Mouse (Mus musculus) C2C12 (cell line): Measurements from ENCODE around the gene Gm9376. TPM values are rescaled to one million over a fixed set of nuclear protein-coding genes. Genes with fewer than 3 reads are reported as not detected.

Experiments used
- H3K27me3 ChIP-seq: one replicate; pipeline ENCODE4 v1.6.1; 2011; ENCODE audit not compliant: control insufficient read depth, insufficient read depth, insufficient read length
- H3K36me3 ChIP-seq: one replicate; pipeline ENCODE4 v1.6.1; 2011; ENCODE audit not compliant: control insufficient read depth, insufficient read depth
- H3K4me3 ChIP-seq: one replicate; pipeline ENCODE4 v1.5.1; 2011; ENCODE audit warnings: mild to moderate bottlenecking, control low read depth; ENCODE audit not compliant: poor library complexity, insufficient read depth, severe bottlenecking
- H3K79me2 ChIP-seq: one replicate; pipeline ENCODE4 v1.6.1; 2011; ENCODE audit not compliant: control insufficient read depth, insufficient read depth
- H3K79me3 ChIP-seq: one replicate; pipeline ENCODE4 v1.6.1; 2011; ENCODE audit warnings: low read depth, control low read depth
- H3ac ChIP-seq: one replicate; pipeline ENCODE3; 2011; ENCODE audit warnings: low read depth; ENCODE audit not compliant: control insufficient read depth, insufficient read length
- CEBPB ChIP-seq: IDR thresholded peaks from one replicate; pipeline ENCODE4 v1.6.1; 2011; ENCODE audit warnings: low read depth, mild to moderate bottlenecking, control low read depth, moderate library complexity
- CTCF ChIP-seq: IDR thresholded peaks from one replicate; pipeline ENCODE4 v1.5.1; 2011; ENCODE audit not compliant: control insufficient read depth, insufficient read depth, insufficient read length
- FOSL1 ChIP-seq: IDR thresholded peaks from one replicate; pipeline ENCODE4 v1.8.0; 2011; ENCODE audit warnings: mild to moderate bottlenecking, low read length; ENCODE audit not compliant: poor library complexity, insufficient read depth, severe bottlenecking
- MAX ChIP-seq: IDR thresholded peaks from one replicate; pipeline ENCODE4 v1.6.1; 2011; ENCODE audit warnings: mild to moderate bottlenecking, control low read depth
- MYOD1 ChIP-seq: IDR thresholded peaks from one replicate; pipeline ENCODE4 v1.6.1; 2011; ENCODE audit warnings: low read depth; ENCODE audit not compliant: control insufficient read depth, insufficient read length
- MYOG ChIP-seq: IDR thresholded peaks from one replicate; pipeline ENCODE4 v1.6.1; 2011; ENCODE audit not compliant: control insufficient read depth, insufficient read length; ENCODE audit errors: extremely low read depth
- USF1 ChIP-seq: IDR thresholded peaks from one replicate; pipeline ENCODE4 v1.6.1; 2011; ENCODE audit warnings: low read depth, mild to moderate bottlenecking, control low read depth, moderate library complexity
- long read RNA-seq, 2 experiments: library from polyadenylated mRNA; unstranded; transcript quantifications; one replicate each; pipeline ENCODE4 v2.0.0; 2019 to 2020
- polyA plus RNA-seq: library from polyadenylated mRNA; unstranded; fragments of >200 nt; fragmentation: generic; extraction: Trizol; gene quantifications from one replicate; pipeline ENCODE4 v1.2.1, GENCODE M21; 2012; ENCODE audit warnings: missing spikeins

Gm9376 gene
- polyA plus RNA-seq: not detected
- long read RNA-seq, experiment 1: 0 reads
- long read RNA-seq, experiment 2: 0 reads

DNA sequence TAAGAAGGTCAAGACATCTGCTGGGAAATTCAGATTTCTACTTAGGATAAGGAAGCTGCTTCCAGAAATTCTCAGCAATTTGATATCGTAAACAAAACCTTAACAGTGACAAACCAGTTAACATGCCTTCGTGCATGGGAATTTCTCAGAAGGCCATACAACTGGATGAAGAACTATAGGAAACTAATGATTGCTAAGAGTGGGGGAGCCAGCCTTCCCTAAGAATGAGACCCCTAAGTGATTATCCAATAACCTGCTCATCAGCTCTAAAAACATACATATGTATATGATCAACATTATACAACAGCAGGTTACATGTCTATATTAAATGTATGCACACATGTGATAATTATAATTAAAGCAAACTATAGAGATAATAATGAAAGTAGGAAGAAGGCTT lies at the start of gene Gm9376:
TSS of gene Gm9376 (plus strand) at position 301 of the 400 bp plus-strand sequence.
- Histone ChIP-seq H3K4me3 (no peak within 1 kb of the TSS), H3K27me3 (no peaks in the 10 kb centered on the region), H3K79me2 (no peaks in the 10 kb centered on the region), H3K79me3 (no peaks in the 10 kb centered on the region), H3K36me3 (no peaks in the 10 kb centered on the region), H3ac (no peak within 1 kb of the TSS)
- TF ChIP-seq MYOD1 (no peak), CTCF (no peak), USF1 (no peak), FOSL1 (no peak), MYOG (no peak), CEBPB (no peak), MAX (no peak)

GRCm38 (mm10) chr14:118220885-118221284 lies 45.9 kb upstream of the Gm9376 start:
- Histone ChIP-seq H3K79me2 (no peaks in the 10 kb centered on the region), H3K36me3 (no peaks in the 10 kb centered on the region), H3K4me3 (no peak overlapping the region), H3K27me3 (peaks cover 13% of the 10 kb centered on the region), H3K79me3 (no peaks in the 10 kb centered on the region), H3ac (no peak overlapping the region)
- no peak for TF ChIP-seq MYOD1
- no peak for TF ChIP-seq CTCF
- TF ChIP-seq USF1: no peak
- no peak for TF ChIP-seq MAX
- TF ChIP-seq MYOG: no peak
- no peak for TF ChIP-seq CEBPB
- no peak for TF ChIP-seq FOSL1

DNA sequence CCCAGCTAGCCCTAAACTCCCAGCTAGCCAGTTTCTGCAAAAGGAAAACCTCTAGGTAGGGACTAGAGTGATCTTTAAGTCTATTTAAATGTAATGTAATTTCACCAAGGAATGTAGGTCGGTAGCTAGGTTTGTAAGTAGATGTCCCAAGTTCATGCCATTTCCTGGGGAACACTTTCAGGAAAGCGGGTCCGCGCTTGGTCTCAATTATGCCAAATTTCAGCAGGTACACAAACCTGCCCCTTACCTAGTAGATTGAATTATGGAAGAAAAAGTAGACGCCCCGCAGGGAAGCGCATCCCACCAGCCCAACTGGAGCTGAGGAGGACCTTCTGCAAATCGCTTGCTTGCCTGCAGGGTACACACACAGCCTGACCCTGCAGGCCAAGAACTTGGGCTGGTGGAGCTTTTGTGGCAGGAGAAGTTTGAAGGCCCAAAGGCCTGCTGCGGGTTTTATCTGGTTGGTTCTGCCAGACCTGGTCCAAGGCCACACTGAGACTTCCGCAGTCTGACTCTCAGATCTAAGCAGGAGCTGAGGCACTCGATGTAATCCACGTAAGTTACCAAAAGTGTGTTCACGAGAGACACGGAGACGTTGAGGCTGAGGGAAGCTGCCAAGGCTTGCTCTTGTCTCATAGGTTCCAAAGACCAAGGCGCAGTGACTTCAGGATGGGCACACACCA lies 41.6 kb upstream of the Gm9376 start:
- Histone ChIP-seq H3K79me2 (no peaks in the 10 kb centered on the region), H3K27me3 (peaks cover 30% of the 10 kb centered on the region), H3K79me3 (no peaks in the 10 kb centered on the region), H3ac (no peak overlapping the region), H3K36me3 (no peaks in the 10 kb centered on the region), H3K4me3 (no peak overlapping the region)
- TF ChIP-seq MAX: no peak
- no peak for TF ChIP-seq CTCF
- TF ChIP-seq FOSL1: no peak
- TF ChIP-seq MYOG: no peak
- TF ChIP-seq USF1: no peak
- TF ChIP-seq MYOD1: no peak
- no peak for TF ChIP-seq CEBPB

GRCm38 (mm10) chr14:118225911-118226310 lies 40.8 kb upstream of the Gm9376 start:
- no peaks in the 10 kb centered on the region for H3K36me3 ChIP-seq
- H3K79me2 ChIP-seq: no peaks in the 10 kb centered on the region
- no peak for TF ChIP-seq MYOG
- TF ChIP-seq CEBPB: no peak
- no peak for TF ChIP-seq USF1
- no peak for TF ChIP-seq CTCF
- no peak for TF ChIP-seq FOSL1
- no peak for TF ChIP-seq MYOD1
- no peak for TF ChIP-seq MAX
- no peak overlapping the region for H3K4me3 ChIP-seq
- H3K27me3 ChIP-seq: peaks cover 32% of the 10 kb centered on the region
- H3ac ChIP-seq: no peak overlapping the region
- H3K79me3 ChIP-seq: no peaks in the 10 kb centered on the region

DNA sequence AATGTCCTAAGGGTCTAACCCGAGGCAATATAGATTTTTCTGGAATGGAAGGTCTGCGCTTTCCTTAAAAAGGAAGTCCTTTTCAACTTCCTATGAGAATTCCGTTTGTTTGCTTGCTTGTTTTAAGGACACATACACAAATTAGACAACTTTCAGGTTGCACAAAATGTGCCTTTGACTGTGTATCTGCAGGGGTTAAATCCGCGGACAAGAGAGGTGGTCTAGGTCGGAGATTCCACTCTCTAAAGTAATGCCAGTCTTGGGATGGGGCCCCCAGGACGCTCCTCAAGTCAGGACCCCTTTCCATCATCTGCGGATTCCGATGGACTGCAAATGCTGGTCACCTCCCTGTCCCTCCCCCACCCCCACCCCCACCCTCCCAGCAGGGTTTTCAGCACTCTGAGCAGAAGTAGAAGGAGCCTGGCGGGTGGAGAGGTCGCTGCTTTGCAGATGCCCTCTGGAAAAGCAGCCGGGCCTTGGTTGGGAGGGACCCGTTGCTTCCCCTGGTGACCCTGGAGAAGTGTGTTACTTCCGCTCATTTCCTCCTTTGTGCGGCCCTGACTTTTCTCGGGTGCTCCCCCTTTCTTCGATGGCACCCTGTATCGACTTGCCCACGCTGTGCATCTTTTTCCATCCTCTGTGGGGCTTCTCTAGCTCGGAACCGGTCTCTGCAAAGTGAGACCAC lies 40.1 kb upstream of the Gm9376 start:
- Histone ChIP-seq H3K36me3 (no peaks in the 10 kb centered on the region), H3ac (no peak overlapping the region), H3K79me3 (no peaks in the 10 kb centered on the region), H3K79me2 (no peaks in the 10 kb centered on the region), H3K27me3 (peaks cover 39% of the 10 kb centered on the region), H3K4me3 (no peak overlapping the region)
- TF ChIP-seq USF1 (no peak), CEBPB (no peak), MYOD1 (no peak), MAX (no peak), CTCF (no peak), FOSL1 (no peak), MYOG (no peak)
